Mouse (Mus musculus): ENCODE measurements around the gene Hand1.

DNA sequence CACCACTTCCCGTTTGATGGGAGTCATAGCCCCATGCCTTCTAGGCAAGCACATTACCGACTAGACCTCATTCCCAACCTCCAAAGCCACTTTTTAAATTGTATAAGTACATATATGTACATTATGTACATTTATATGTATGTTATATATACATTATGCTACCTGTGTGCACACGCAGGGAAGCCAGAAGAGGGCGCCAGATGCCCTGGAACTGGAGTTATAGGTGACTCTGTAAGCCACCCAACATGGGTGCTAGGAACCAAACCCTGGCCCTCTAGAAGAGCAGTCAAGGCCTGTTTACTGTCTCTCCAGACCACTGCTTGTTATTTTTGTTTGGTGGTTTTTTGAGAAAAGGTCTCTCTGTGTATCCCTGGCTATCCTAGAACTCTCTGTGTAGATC, 14.4 kb downstream of the Hand1 start:
- TF ChIP-seq POLR2A (IDR thresholded peaks at IDR 0.05; ENCODE audit: extremely low read depth, insufficient read depth, low read length) (no peak), CTCF (IDR thresholded peaks at IDR 0.05; ENCODE audit: extremely low read depth, insufficient read depth, low read length) (no peak)

All from cortical plate, adult 2 months (tissue).